Mouse (Mus musculus) mature B cell (primary cell): ENCODE results near the gene Tpgs1.

Experiments
- in situ Hi-C: fragments of 300-500 bp; cut with MboI; formaldehyde crosslinking; loops from 2 replicates; pipeline ENCODE4 v1.14.3; 2019

Tpgs1 gene

GRCm38 (mm10) chr10:79668771-79669575 is at the start of gene Tpgs1:
Gene Tpgs1, plus strand, starts transcription at chr10:79669369.
- in situ Hi-C loops: no loop called here

GRCm38 (mm10) chr10:79623950-79624349 is 45.2 kb upstream of the Tpgs1 start:
- in situ Hi-C loops: no loop called here

- in situ Hi-C loops: no loop called here
Measured at GRCm38 (mm10) chr10:79625398-79625797, 43.8 kb upstream of the Tpgs1 start.

- in situ Hi-C loops: no loop called here
Measured at GRCm38 (mm10) chr10:79626156-79626555, 43.0 kb upstream of the Tpgs1 start.

- in situ Hi-C loops: no loop called here
Measured at GRCm38 (mm10) chr10:79628377-79628776, 40.8 kb upstream of the Tpgs1 start.

- in situ Hi-C loops: no loop called here
Measured at GRCm38 (mm10) chr10:79631432-79631831, 37.7 kb upstream of the Tpgs1 start.

- in situ Hi-C loops: no loop called here
Measured at GRCm38 (mm10) chr10:79633006-79633777, 36.0 kb upstream of the Tpgs1 start.

- in situ Hi-C loops: no loop called here
Measured at GRCm38 (mm10) chr10:79636287-79636686, 32.9 kb upstream of the Tpgs1 start.

- in situ Hi-C loops: no loop called here
Measured at GRCm38 (mm10) chr10:79637128-79638110, 31.8 kb upstream of the Tpgs1 start, which contains the start of gene Shc2. Gene Shc2, minus strand, starts transcription at chr10:79637918.

GRCm38 (mm10) chr10:79638486-79639204 is 30.5 kb upstream of the Tpgs1 start:
- in situ Hi-C loops: no loop called here

- in situ Hi-C loops: no loop called here
Measured at GRCm38 (mm10) chr10:79645711-79646110, 23.5 kb upstream of the Tpgs1 start, which contains the start of gene Odf3l2. Gene Odf3l2, minus strand, starts transcription at chr10:79645738.

- in situ Hi-C loops: no loop called here
Measured at GRCm38 (mm10) chr10:79649070-79649751, 20.0 kb upstream of the Tpgs1 start.

GRCm38 (mm10) chr10:79652789-79653188 is 16.4 kb upstream of the Tpgs1 start:
- in situ Hi-C loops: no loop called here

- in situ Hi-C loops: no loop called here
Measured at GRCm38 (mm10) chr10:79654946-79655395, 14.2 kb upstream of the Tpgs1 start.

- in situ Hi-C loops: no loop called here
Measured at GRCm38 (mm10) chr10:79658829-79659228, 10.3 kb upstream of the Tpgs1 start.

GRCm38 (mm10) chr10:79660298-79660697 is 8.9 kb upstream of the Tpgs1 start:
- in situ Hi-C loops: no loop called here

GRCm38 (mm10) chr10:79661861-79662260 is 7.3 kb upstream of the Tpgs1 start:
- in situ Hi-C loops: no loop called here

- in situ Hi-C loops: no loop called here
Measured at GRCm38 (mm10) chr10:79664131-79664665, 5.0 kb upstream of the Tpgs1 start, which contains the start of gene Madcam1. Gene Madcam1, plus strand, starts transcription at chr10:79664559.

GRCm38 (mm10) chr10:79665051-79665450 is 4.1 kb upstream of the Tpgs1 start:
- in situ Hi-C loops: no loop called here

GRCm38 (mm10) chr10:79666493-79666892 is 2.7 kb upstream of the Tpgs1 start:
- in situ Hi-C loops: no loop called here
